Mouse (Mus musculus): ENCODE results near the gene Tmem159. TPM values are rescaled to one million over a fixed set of nuclear protein-coding genes. Genes with fewer than 3 reads are reported as not detected.

Tmem159 gene
- 10 to 100 TPM in 1 of 2 experiments, 1 to 10 TPM in 1; 9.5 to 10.7 TPM for total RNA-seq (2021)

DNA sequence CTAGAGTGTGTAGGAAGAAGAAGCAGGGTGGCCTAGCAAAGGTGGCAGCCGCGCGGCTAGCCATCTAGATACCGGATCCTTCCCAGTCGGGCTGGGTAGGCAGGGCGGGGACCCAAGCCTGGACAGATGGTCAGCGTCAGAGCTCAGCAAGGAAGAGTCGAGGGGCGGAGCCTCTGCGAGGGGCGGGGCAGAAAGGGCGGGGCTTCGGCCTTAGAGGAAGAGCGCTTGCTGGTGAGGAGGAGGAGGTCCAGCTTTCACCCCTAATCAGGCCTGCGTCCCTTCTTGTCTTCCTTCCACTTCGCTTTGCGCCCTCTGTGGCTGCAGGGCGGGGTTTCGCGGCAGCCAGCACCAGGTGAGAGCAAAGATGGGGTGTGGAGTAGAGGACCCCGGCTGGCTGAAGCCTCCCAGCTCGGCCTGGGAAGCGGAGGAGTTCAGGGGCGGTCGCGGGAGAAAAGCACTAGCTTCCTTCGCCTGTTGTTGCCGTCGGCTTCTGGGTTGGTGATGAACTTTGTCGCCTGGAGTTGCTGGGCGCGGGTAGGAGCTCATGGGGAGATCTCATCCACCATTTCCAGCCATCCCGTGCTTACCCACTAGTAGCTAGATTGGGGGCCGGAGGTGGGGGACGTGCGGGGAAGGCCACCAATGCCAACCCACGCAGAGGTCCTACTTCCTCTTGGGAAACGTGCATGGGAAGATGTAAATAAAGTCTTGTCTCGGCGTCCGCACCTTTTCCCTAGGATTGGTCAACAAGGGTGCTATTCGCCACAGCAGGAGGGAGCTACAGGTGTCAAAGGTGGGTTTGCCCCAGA is at the start of gene Tmem159:
Gene Tmem159 (plus strand): TSS at position 190 of the 809 bp plus-strand sequence.
- peak; percentile 38 to 87 for DNase-seq (ENCODE audit: extremely low spot score in 1 of 2, low spot score in 2 of 2)
- intact Hi-C loops (cut with DNase I), result no loop called here

DNA sequence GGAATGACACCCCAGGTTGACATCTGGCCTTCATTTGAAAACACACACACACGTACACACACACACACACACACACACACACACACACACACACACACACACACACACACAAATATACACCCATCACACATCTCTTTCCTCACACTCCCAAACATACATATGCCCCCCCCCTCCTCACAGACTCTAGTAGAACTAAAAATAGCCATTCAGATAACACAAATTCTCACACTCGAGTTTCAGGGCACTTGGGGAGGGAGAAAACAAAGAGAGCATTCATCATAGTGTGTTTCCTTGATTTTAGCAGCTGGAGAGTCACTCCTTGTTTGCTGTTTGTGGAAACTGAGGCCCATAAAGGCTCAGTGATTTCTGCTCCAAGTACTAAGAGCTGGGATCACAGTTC is 48.1 kb upstream of the Tmem159 start:
- intact Hi-C loops (cut with DNase I), result no loop called here
- no peak for DNase-seq (ENCODE audit: extremely low spot score in 1 of 2, low spot score in 2 of 2)

DNA sequence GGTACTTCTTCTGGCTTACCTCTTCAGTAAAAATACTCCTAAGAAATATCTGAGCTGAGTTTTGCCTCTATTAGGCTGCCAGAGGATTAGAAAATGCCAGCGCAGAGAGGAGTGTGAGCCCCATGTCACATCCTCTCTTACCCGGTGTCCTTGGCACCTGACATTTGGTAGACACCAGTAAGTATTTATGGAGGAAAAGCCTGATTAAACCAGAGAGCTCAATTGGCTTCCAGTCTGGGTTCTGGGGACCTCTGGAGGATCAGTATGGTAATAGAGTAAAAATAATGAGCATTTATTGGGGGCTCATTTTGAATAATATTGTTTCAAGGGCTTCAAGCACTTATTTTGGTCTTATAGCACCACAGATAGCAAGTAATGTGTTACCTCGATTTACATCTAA is 46.7 kb upstream of the Tmem159 start:
- intact Hi-C loops (cut with DNase I), result loop anchor here (5.0 kb wide), 1 partner anchor 198 kb away; no protein-coding TSS in a partner anchor
- no peak for DNase-seq (ENCODE audit: extremely low spot score in 1 of 2, low spot score in 2 of 2)

DNA sequence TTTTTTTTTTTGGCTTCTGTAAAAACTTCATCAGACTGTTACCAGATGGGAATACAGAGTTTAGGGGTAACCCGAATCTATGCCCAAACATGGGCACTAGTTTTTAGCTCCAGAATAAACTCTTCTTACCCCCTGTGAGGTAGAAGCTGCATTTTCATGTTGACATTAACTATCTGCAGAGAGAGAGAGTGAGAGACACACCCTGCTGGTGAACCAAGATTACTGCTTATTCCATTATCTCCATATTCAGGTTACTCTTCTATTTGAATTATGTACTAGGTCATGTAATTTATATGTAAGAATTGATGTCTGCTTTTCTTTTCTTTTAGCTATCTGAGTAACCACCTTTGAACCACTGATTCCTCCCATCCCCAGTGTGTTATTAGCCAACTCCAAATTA is 38.1 kb upstream of the Tmem159 start:
- DNase-seq (ENCODE audit: extremely low spot score in 1 of 2, low spot score in 2 of 2), result no peak
- intact Hi-C loops (cut with DNase I), result no loop called here

DNA sequence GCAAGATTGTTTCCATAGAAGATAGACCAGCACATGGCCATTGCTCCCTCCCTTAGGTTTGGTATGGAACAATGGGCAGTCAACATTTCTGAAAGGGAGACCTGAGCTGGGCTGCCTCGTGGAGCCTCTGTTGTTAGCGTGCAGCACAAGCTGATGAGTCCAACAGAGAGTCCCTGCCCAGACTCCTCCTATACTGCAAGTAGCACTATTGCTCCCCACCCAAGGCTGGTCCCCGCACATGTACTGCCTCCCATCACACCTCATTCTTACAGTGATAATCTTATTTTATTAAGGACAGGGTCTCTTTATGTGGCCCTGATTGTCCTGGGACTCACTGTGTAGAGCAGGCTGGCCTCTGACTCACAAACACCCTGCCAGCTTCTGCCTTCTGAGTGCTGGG is 34.0 kb upstream of the Tmem159 start:
- intact Hi-C loops (cut with DNase I), result no loop called here
- DNase-seq (ENCODE audit: extremely low spot score in 1 of 2, low spot score in 2 of 2), result no peak

DNA sequence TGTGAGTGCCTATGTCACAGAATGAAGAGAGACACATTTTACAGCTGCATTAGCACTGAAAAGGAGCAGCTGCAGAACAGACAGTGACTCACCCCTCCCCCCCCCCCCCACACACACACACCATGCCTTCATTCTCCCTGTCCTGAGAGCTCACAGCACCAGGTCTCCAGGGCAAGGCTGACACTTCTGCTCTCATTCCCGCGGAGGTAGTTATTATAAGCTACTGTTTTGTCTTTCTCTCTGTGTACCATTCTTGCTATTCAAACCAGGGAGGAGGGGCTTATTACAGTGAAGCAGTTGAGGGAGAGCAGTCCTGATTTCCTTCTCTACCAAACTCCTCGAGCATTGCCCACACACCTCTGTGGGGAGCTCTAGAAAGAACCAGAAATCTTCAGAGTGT is 33.0 kb upstream of the Tmem159 start:
- intact Hi-C loops (cut with DNase I), result no loop called here
- DNase-seq (ENCODE audit: extremely low spot score in 1 of 2, low spot score in 2 of 2), result no peak

DNA sequence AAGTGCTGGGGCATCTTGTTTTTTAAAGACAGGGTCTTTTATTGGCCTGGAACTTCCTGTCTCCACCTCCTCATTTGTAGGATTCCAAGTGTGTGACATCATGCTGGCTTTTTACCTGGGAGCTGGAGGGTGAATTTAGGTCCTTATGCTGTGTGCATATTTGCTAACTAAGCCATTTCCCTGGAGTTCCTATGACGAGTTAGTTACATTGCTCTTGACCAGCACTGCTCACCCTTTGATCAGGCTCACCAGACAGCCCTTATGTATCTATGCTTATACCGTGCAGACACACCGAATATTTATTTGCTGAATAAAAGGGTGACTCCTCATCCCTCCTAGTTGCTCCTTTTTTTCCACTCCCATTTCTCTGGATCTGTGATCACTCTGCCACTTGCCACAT is 22.0 kb upstream of the Tmem159 start:
- intact Hi-C loops (cut with DNase I), result no loop called here
- DNase-seq (ENCODE audit: extremely low spot score in 1 of 2, low spot score in 2 of 2), result no peak

DNA sequence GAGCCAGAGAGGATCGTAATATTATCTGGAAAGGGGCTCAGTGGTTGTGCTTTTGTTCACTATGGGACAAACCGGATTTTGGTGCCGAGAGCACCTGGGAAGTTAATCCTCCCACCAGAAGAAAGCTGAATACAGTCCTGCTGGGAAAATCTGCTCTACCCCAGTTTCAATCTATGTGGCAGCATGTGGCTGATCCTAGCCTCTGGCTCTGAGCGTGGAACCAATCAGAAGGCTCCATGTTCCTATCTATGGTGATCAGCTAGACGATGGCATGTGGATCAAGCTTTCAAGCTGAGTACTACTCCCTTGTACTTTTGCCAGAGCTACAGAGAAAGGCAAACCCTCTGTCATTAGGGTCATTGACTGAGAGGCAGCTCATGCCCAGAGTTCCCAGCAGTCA is 9.1 kb upstream of the Tmem159 start:
- intact Hi-C loops (cut with DNase I), result no loop called here
- DNase-seq (ENCODE audit: extremely low spot score in 1 of 2, low spot score in 2 of 2), result no peak

DNA sequence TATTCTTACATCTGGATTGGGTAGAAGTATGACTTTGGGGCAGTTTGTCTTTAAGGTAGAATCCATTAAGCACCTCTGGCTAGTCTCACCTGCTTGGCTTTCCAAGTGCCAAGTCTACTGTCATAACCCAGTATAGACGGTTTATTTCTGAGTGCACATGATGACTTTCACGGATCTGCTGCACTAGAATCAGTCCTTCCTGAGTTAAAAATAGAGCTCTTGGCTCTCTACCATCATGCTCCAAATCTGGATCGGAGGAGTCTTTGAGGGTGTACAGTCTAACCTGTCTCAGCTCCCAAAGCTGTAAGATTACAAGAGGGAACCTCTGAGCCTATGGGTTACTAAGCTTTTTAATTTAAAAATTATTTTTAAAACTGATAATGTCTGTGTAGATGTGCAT is 7.9 kb upstream of the Tmem159 start:
- no peak for DNase-seq (ENCODE audit: extremely low spot score in 1 of 2, low spot score in 2 of 2)
- intact Hi-C loops (cut with DNase I), result no loop called here

DNA sequence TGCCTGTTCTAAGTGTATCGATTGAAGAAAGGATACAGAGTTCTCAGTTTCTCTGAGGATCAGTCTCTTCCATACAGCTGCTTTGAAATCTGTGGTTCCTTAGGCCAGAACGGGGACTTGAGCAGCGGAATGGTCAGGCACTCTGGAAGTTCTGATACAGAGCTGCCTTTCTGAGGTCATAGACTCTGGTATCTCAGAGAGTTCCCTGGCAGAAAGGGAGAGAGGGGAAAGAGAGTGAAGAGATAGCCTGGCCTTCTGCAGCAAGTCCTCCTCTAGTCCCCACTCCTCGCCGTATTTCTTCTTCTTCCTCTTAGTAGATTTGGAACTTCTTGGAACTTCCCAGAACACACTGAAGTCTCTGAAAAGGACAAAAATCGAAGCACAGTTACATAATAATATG is 7.0 kb upstream of the Tmem159 start, which contains the start of gene Dnah3:
Gene Dnah3 (minus strand): TSS at position 101 of the 400 bp plus-strand sequence.
- DNase-seq (ENCODE audit: extremely low spot score in 1 of 2, low spot score in 2 of 2), result no peak
- intact Hi-C loops (cut with DNase I), result loop anchor here (5.0 kb wide), 1 partner anchor 248 kb away; no protein-coding TSS in a partner anchor

DNA sequence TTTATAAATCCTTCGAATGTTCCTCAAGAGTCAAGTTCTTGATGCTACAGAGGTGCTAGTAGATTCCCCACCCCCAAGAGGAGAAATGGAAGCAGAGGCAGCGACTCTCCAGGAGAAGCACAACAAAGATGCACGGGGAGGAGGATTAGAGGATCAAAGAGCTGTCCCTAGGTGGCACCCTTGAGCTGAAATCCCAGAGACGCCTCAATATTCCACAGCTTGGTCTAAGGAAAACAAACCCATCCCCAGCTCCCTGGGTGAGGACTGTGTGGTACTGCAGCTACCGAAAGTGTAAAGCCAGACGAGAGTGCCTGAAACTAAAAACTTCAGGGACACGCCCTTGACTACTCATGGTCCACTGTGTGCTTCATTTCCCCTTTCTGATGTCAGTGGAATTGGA is 4.3 kb upstream of the Tmem159 start:
- intact Hi-C loops (cut with DNase I), result loop anchor here (5.0 kb wide), 1 partner anchor 251 kb away; no protein-coding TSS in a partner anchor
- peak; percentile 45 to 64 for DNase-seq (ENCODE audit: extremely low spot score in 1 of 2, low spot score in 2 of 2)

DNA sequence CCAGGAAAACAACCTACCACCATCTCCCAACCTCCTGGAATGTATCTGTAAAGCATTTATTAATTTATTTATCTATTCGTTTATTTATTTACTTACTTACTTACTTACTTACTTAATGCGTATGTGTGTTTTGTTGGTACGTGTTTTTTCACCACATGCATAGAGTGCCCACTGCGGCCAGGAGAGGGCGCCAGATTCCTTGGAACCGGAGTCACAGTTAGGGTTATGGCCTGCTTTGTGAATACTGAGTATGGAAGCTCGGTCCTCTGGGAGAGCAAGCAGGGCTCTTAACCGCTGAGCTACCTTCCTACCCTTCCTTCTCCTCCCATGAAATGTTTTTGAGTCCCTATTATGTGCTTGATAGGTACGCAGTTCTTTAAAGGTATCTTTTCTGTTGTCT is 3.8 kb upstream of the Tmem159 start:
- DNase-seq (ENCODE audit: extremely low spot score in 1 of 2, low spot score in 2 of 2), result peak; percentile 20 to 72
- intact Hi-C loops (cut with DNase I), result loop anchor here (5.0 kb wide), 1 partner anchor 251 kb away; no protein-coding TSS in a partner anchor

DNA sequence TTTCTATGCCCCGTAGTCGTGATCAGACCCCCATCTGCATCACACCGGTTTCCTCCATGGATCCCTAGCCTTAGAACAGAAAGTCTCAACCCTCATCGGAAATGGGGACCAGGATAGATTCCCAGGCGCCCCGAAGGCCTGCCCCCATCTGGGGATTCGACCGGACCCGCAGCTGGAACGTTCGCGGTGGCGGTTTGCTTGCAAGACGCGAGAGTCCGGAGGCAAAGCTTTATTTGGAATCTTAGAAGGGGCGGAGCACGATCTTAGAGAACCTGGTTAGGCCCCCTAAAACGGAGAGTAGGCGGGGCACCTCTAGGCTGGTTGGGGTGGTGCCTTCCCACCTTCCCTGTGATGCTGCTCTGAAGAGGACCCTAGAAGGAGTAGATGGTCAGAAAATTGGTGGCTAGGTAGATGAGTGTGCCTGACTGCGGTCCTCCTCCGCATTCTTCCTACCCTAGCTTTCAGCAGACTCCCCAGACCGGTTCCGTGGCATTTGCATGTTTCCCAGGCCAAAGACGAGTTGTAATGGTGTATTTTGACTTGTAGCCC is 940 bp downstream of the Tmem159 start:
- intact Hi-C loops (cut with DNase I), result no loop called here
- peak in 1 of 2 experiments; percentile 34 for DNase-seq (ENCODE audit: extremely low spot score in 1 of 2, low spot score in 2 of 2)

DNA sequence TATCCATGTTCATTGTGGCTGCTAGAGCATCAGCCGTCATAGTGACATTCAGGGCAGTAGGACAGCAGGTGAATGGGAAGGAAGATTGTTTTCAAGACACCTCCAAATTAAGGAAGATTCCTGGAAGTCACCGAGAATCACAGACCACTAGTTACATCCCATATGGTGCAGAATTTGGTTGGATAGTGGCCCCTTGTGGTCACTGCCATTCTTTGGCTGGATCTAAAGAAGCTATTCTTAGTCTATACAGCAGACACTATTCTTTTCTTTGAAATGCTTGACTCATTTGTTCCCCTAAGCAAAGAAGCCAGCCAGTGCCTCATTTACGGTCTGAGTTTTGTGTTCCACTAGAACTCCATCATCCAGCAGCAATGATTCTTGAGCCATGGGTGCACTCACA is 2.8 kb downstream of the Tmem159 start:
- intact Hi-C loops (cut with DNase I), result no loop called here

DNA sequence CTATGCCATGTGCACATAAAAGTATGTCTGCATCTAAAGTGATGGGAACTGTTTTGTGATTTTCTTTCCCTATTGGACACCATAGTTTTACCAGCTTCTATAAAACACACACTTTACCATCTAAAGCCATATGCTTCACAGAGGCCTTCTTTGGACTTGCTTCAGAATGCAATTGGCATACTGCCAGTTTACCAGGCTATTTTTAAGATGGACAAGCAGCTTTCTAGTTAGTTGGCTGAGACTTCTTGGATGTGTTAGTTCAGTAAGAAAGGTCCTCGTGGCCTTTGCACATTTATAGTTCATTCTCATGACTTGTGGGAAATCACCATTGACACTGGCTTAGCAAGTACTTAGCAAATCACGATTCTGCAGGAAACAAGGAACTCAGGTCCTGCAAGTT is 4.2 kb downstream of the Tmem159 start:
- intact Hi-C loops (cut with DNase I), result no loop called here
- DNase-seq (ENCODE audit: extremely low spot score in 1 of 2, low spot score in 2 of 2), result peak in 1 of 2 experiments; percentile 39

More for the DNA sequence above, 2.8 kb downstream of the Tmem159 start:
- DNase-seq (ENCODE audit: extremely low spot score in 1 of 2, low spot score in 2 of 2), result no peak

DNA sequence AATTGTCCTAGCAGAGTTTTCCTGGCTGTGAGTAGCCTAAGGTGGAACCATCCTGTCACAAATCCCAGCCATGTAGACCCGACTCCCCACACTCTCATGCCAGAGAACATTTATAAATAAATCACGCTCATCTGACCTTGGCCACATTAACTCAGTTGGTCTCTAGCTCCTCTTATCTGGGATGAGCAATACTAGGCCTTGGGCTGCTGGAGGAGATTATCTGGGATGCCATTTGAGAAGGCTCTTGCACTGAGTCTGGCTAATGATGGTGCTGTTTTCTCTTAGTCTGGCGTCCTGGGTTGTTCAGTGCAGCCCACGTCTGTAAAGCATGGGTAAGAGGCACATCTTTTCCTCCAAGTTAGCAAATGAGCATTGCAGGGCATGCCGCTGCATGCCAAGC is 7.5 kb downstream of the Tmem159 start:
- no peak for DNase-seq (ENCODE audit: extremely low spot score in 1 of 2, low spot score in 2 of 2)
- intact Hi-C loops (cut with DNase I), result no loop called here

DNA sequence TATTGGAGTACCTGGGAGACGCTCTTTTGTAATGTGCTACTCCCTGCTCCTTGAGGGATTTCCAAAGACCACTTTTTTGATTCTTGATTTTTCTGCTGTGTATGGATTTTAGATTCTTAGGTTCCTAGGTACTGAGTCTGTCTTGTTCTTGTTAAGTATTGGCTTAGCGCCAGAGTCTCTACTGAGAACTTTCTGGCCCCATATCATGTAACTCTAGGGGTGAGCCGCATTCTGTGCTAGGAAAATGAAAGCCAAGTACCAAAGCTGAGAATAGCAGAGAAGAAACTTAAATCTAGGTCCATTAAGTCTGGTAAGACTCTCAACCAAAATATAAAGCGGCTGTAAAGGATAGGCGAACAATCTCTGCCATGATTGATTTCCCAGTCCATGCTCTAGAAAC is 14.8 kb downstream of the Tmem159 start:
- intact Hi-C loops (cut with DNase I), result no loop called here
- DNase-seq (ENCODE audit: extremely low spot score in 1 of 2, low spot score in 2 of 2), result no peak

DNA sequence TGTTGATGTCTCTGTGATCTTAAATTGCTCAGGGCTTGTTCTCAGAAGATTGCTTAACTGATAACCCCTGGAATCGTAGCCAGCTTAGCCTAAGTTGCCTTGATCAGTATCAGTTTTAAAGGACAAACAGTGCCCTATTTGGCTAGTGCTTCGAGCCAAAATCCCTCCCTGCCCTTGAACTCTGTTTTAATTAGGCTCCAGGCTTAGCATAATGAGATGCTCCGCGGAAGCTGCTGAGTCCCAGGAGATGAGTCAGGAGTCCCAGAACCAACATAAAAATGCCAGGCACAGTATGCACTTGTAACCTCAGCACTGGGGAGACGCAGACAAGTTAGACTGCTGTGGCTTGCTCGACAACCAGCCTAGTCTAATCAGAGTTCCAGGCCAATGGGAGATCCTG is 15.4 kb downstream of the Tmem159 start:
- no peak for DNase-seq (ENCODE audit: extremely low spot score in 1 of 2, low spot score in 2 of 2)
- intact Hi-C loops (cut with DNase I), result no loop called here

DNA sequence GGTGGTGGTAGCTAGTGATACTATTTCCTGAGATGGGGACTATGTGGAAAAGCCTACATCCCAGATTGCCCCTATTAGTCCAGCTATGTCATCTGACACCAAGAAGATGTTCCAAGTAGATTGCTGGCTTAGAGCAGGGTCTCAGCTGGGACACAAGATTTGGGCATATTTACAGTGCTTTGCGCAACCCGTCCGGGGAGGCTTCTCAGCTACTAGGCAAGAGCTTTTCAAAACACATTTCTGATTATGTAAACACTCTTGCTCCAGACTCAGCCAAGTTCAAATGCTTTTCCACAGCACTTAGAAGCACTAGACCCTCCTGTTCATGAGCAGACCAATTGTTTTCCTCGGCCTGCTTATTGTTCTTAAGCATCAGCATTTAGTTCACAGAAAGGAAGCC is 21.6 kb downstream of the Tmem159 start:
- intact Hi-C loops (cut with DNase I), result loop anchor here (1.0 to 10.0 kb wide), 3 partner anchors 80 to 511 kb away; partner anchors contain the start of genes Abca14, Abca15 and Uqcrc2
- DNase-seq (ENCODE audit: extremely low spot score in 1 of 2, low spot score in 2 of 2), result no peak

DNA sequence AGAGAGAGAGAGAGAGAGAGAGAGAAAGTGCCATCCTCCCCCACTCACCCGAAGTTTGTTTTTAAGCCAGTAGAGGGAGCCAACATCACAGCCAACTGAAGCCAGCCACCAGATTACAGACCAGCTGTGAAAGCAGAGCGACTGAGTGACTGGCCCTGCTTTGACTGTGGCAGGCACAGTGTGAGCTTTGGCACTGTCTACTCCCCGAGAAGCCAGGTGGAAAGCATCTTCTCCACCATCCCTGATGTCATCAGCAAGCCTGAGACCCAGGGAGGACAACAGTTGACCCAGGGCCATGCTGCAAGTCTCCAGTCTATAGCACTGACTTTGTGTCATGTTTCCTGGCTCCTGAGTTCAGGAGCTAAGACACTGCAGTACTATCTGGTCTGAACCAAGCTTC is 22.7 kb downstream of the Tmem159 start:
- DNase-seq (ENCODE audit: extremely low spot score in 1 of 2, low spot score in 2 of 2), result peak; percentile 75 to 80
- intact Hi-C loops (cut with DNase I), result loop anchor here (1.0 to 10.0 kb wide), 3 partner anchors 78 to 510 kb away; partner anchors contain the start of genes Abca14, Abca15 and Uqcrc2
